Mouse (Mus musculus) heart, postnatal 14 days (tissue): ENCODE results near the gene Psmg4. TPM values are rescaled to one million over a fixed set of nuclear protein-coding genes. Genes with fewer than 3 reads are reported as not detected.

Experiments
- DNase-seq, 2 experiments: peaks; one replicate each; pipeline ENCODE4 v3.0.0; 2021 to 2022
- intact Hi-C: fragments of 180-260 bp; cut with DNase I; formaldehyde crosslinking; loops from one replicate; pipeline ENCODE4 v1.15.1; 2025
- long read RNA-seq, 2 experiments: library from polyadenylated mRNA; stranded (forward); transcript quantifications; one replicate each; pipeline ENCODE4 v2.0.0; 2021
- total RNA-seq, 2 experiments: library from RNA; stranded (reverse); gene quantifications; 2 replicates each; pipeline ENCODE4 v1.2.3; 2021

Psmg4 gene
- 10 to 100 TPM; 25.2 to 37.8 TPM for total RNA-seq
- long read RNA-seq, experiment 1, transcript Psmg4-201 (2 exons, 474 nt): major isoform, 9 of 15 reads
- long read RNA-seq, experiment 1, transcript Psmg4-202 (3 exons, 555 nt): minor isoform, 6 of 15 reads
- long read RNA-seq, experiment 1, partial matches to known transcripts: 0 of 15 reads
- long read RNA-seq, experiment 1, other reads (novel, unspliced or antisense): 0 of 15 reads
- long read RNA-seq, experiment 2, transcript Psmg4-201 (2 exons, 474 nt): major isoform, 10 of 14 reads
- long read RNA-seq, experiment 2, partial matches to known transcripts: 0 of 14 reads
- long read RNA-seq, experiment 2, other reads (novel, unspliced or antisense): 1 of 14 reads

DNA sequence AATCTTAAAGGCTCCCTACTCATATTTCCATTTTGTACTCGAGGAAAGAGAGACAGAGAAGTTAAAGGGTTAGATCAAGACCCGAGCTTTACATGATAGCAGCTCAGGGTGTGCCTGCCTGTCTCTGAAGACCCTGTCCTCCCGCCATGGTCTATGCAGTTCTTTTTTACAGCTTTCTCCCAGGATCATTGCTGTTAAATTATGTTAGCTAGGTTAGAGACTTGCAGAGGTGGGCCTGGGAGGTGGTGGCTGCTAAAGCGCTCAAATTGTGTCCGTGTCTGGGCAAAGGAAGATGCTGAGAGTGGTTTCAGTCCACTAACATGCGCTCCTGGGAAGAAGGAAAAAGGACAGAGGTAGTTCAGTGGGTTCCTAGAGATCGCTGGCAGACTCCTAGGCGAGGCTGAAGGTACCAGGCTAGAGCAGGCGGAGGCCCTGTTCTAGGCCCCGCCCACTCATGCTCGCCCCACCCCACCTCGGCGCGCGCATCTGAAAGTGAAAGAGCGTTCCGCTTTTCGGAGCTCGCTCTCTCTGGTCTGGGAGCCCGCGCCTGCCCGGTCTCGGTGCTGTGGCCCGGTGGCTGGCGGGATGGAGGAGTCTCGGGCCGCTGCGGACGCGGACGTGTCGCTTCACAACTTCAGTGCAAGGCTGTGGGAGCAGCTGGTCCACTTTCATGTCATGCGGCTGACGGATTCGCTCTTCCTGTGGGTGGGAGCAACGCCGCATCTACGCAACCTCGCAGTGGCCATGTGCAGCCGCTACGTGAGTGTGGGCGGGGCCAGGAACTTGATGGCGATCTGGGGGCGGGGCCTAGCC lies at the start of gene Psmg4:
Gene Psmg4, plus strand, starts transcription at position 474 of the 813 bp plus-strand sequence.
- peak; percentile 92 to 97 for DNase-seq
- intact Hi-C loops: no loop called here

GRCm38 (mm10) chr13:34113086-34113485 lies 49.7 kb upstream of the Psmg4 start:
- no peak for DNase-seq
- intact Hi-C loops: no loop called here

GRCm38 (mm10) chr13:34114654-34115053 lies 48.1 kb upstream of the Psmg4 start:
- no peak for DNase-seq
- intact Hi-C loops: no loop called here

- DNase-seq: no peak
- intact Hi-C loops: no loop called here
Observed at GRCm38 (mm10) chr13:34116508-34116907, 46.3 kb upstream of the Psmg4 start.

GRCm38 (mm10) chr13:34118816-34119215 lies 43.9 kb upstream of the Psmg4 start:
- DNase-seq: no peak
- intact Hi-C loops: no loop called here

DNA sequence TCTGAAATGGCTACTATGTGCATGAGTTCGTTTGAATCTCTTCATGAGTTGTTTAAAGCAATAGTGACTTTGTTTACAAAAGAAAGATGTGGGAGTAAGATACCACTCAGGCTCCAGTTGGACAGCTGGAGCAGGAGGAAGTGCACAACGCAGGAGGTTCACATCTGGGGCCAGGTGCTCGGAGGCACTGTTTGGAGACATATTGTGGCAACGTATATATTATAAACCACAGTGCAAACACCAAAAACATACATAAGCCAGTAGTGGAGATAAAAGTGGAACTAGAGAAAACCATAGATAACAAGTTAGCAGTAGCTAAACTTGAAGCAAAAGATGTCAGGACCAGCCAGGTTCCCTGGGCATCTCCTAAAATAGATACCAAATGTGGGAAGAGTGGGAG lies 43.4 kb upstream of the Psmg4 start:
- intact Hi-C loops: no loop called here

GRCm38 (mm10) chr13:34120536-34120935 lies 42.2 kb upstream of the Psmg4 start:
- no peak for DNase-seq
- intact Hi-C loops: no loop called here

More for the DNA sequence above, 43.4 kb upstream of the Psmg4 start:
- DNase-seq: no peak

DNA sequence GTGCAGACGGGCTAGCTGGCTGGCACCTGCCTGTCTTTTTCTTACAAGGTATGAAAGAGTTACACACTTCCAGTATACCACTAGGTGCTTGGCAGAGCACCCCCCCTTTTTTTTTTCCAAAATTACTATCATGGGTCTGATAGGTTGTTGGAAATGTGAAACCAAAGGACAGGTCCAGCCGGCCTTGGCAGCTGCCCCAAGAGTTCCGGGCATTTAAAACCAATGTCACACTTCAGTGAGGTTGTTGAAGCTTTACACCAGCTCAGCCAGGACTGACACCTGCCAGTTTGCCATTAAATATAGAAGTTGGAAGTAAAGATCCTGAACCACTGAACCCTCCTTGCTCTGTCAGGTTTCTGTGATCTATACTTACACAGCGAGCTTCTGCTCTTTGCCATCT lies 37.1 kb upstream of the Psmg4 start:
- DNase-seq: peak; percentile 38 to 63
- intact Hi-C loops: no loop called here

GRCm38 (mm10) chr13:34128276-34129114 lies 34.3 kb upstream of the Psmg4 start:
- intact Hi-C loops: no loop called here
- DNase-seq: no peak

GRCm38 (mm10) chr13:34129485-34130225 lies 33.1 kb upstream of the Psmg4 start:
- DNase-seq: peak in 1 of 2 experiments; percentile 38
- intact Hi-C loops: loop anchor here (5.0 kb wide), 1 partner anchor 52 kb away; the partner anchor contains the start of gene Tubb2a

DNA sequence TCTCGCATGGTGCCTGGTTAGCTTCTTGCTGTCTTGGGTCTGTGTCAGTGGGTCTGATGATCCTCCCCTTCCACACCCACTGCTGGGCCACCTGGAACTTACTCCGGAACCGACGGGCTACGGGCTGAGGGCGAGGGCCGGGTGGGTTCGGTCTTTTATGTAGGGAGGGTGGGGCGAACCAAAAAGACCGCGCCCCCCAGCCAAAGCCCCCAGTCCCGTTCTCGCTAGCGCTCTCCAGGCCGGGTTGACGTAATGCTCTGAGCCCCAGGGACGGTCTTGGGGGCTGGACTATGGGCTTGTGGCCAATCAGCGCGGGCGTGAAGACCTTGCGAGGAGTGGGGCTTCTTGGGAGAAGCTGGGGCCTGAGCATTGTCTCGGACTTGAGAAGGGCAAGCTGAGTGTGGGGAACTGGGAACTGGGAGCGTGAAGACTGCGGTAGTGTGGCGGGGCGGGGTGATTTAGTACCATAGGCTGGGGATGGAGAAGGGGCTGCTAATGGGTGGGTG lies 32.5 kb upstream of the Psmg4 start, which contains the start of gene Tubb2b:
Gene Tubb2b, minus strand, starts transcription at position 241 of the 506 bp plus-strand sequence.
- intact Hi-C loops: loop anchor here (5.0 kb wide), 1 partner anchor 53 kb away; the partner anchor contains the start of gene Tubb2a
- peak; percentile 59 to 70 for DNase-seq

DNA sequence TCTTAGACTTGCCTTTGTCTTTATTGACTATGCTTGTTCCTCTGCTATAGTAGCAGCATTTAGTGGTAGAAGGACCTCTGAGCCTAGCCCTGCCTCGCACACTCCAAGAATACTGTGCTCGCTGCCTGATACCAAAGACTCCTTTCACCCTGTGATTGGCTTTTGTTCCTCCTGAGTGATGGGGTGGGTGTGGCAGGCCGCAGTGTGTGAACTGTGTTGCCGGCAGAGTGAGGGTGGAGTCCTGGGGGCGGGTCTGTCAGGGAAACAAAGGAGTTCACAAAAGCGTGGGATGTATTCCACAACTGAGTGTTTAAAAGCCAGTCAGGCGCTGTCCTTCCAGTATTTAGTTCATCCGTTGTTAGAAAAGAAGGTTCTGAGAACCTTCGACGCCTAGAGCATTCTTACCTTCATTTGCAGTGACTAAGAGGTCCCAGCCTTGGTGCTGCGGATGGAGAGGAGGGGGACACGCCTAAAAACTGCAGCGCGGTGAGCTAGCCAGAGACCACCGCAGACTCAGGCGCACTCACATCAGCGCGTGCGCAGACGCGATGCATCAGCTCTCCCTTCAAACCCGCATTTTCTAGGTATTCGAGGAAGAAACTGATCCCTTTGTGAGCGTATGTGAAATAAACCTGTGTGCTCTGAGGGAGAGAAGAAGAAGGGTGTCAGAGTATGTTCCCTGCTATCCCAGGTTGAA lies 31.6 kb upstream of the Psmg4 start:
- intact Hi-C loops: loop anchor here (5.0 kb wide), 1 partner anchor 54 kb away; the partner anchor contains the start of gene Tubb2a
- DNase-seq: peak; percentile 36 to 42

DNA sequence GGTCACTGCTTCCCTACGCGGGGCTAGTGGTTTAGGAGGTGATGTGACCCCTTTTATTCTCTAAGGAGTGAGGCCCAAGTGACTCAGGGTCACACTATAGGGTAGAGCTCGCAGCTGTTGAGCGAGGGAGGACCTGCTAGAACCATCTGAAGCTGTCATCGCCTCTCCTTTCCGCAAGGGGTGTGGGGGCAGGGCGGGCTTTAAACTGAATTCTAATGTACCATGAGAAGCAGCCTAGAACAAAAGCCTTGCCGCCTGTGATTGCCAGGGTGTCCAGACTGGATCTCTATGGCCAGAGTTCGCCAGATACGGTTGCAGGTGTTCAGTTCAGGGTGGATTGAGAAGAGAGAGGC lies 31.1 kb upstream of the Psmg4 start:
- DNase-seq: no peak
- intact Hi-C loops: loop anchor here (2.0 to 5.0 kb wide), 2 partner anchors 15 to 54 kb away; partner anchors contain the start of gene Tubb2a

DNA sequence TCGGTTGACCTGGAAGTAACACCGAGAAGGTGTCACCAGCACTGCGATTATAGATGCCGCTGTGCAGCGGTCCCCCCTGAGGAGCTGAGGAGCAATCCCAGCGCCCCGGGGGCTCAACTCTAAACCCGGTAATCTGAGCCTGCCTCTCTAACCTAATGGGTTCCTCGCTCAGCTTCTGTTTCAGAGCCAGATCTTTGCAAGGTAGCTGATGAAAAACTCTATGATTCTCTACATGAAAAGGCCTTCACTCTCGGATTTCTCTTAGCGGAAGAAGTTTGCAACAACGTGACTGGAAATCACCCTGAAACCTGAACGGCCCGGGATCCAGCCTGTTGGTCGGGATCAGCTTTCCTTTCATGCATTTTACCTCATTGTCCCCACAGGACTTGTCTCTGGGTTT lies 30.5 kb upstream of the Psmg4 start:
- DNase-seq: no peak
- intact Hi-C loops: loop anchor here (2.0 to 5.0 kb wide), 2 partner anchors 15 to 55 kb away; partner anchors contain the start of gene Tubb2a

GRCm38 (mm10) chr13:34132875-34133274 lies 29.9 kb upstream of the Psmg4 start:
- intact Hi-C loops: loop anchor here (2.0 to 5.0 kb wide), 2 partner anchors 14 to 56 kb away; partner anchors contain the start of gene Tubb2a
- no peak for DNase-seq

DNA sequence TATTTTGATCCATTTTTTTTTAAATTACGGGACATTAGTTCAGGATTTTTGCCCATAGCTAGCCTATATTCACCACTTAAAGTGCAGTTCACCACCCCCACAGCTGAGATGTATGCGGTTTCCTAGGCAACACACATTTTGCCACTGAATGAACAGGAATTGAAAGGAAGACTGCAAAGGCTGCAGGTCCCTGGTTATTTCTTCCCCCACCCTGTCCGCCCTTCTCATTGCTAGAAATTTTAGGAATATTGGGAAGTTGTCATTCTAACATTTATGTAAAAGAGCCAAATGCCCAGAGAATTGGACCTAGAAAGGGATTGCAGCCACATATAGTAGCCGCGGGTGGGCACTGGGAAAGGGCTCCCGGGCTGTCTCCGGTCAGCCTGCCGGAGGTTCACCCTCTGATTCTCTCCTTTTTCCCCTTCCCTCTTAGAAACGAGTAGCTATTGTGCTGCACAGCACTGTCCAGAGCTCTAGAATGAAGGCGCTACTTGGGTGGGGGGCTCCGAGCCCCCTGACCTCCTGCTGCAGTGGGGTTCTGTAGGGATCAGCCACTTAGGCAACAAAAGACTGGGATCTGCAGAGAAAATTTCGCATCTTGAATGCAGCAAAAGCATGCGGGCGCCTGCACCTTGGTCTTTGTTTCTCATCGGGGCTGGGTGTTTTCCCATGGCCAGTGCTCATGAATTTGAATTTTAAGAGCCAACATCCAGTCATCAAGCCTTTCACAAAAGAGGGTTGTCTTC lies 29.3 kb upstream of the Psmg4 start:
- no peak for DNase-seq
- intact Hi-C loops: loop anchor here (2.0 to 5.0 kb wide), 2 partner anchors 13 to 56 kb away; partner anchors contain the start of gene Tubb2a

GRCm38 (mm10) chr13:34134276-34134675 lies 28.5 kb upstream of the Psmg4 start:
- intact Hi-C loops: loop anchor here (5.0 kb wide), 1 partner anchor 57 kb away; the partner anchor contains the start of gene Tubb2a
- DNase-seq: no peak

DNA sequence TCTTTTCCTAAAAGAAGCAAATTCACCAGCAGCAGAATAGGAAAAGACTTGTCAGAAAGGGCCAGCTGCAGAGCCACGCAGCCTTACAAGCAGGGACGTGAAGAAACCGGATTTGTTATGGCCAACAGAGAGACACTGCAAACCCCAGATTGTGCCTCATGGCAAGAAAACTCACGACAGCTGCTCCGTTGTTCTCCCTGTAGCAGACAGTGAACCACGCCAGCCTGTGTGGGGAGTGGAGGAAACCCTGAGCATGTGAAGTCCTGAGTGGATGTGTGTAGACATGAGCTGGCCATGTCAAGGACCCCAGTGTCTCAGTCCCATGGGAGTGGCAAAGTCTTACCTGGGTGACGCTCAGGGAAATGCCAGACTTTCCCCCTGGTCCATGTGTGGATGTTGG lies 26.2 kb upstream of the Psmg4 start:
- intact Hi-C loops: no loop called here
- DNase-seq: peak; percentile 27 to 51
